Mouse (Mus musculus) retina, postnatal 1 day (tissue): ENCODE data around the gene Rptor.

Experiments used
- DNase-seq: peaks from one replicate; pipeline ENCODE4 v3.0.0-alpha.2; 2012

Rptor gene

DNA sequence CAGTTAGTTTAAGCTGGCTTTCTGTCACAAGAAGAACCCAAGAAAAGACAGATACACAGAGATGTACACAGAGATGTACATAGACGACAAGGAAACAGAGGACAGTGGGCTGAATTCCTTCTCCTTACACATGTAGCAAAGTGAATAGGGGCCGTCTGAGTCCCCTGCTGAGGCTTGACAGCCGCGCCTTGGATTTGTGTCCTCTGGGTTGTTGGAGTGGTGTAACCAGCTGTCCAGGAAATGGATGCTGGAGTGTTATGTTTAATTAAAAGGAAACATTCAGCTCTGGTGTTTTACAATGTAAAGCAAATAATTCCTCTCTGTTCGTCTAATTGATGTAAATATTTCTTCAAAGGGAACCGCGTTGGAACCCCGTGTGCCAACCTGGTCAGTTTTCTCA, 339.1 kb downstream of the Rptor start:
- DNase-seq: no peak

- DNase-seq: no peak
Measured at GRCm38 (mm10) chr11:119942201-119942726, 339.6 kb downstream of the Rptor start.

GRCm38 (mm10) chr11:119942727-119943427, 340.2 kb downstream of the Rptor start, which contains the start of gene Baiap2:
Baiap2 (plus strand) TSS chr11:119942763.
- DNase-seq: peak; percentile 99

- DNase-seq: no peak
Measured at GRCm38 (mm10) chr11:119943428-119943988, 340.8 kb downstream of the Rptor start.

DNA sequence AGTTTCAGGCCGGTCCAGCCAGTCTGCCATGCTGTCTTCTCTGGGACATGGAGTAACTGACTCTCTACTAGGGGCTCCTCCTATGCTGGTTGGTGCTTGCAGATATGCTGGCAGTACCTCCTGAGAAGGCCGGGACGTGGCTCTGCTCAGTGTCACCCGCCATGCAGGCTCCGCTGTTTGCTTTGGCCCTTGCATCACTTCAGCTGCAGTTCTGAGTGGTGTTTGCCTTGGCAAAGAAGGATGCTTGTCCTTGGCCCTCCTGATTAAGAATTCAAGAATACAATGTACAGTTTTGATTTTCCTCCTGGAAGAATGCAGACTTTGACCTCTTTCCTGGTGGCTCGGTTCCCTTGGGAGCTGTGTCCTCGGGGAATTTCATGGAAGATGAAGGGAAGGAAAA, 342.6 kb downstream of the Rptor start:
- DNase-seq: no peak

DNA sequence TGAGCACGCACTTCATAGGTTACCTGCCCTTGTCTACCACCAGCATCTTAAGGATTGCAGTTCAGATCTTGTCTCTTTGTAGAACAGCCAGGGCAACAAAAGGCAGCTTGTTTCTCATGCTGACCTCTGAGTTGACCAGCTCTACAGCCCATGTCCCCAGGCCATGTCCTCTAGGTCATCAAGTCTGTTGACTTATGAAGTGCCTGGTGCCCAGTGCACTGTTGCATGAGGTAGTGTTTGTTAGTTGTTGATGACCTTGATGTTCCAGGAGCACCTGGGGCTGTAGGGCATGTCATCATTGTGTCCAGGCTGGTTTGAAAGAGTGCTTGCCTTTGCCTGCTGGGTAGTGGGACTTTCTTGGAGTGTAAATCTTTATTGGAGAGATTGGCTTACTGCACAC, 344.7 kb downstream of the Rptor start:
- DNase-seq: no peak

DNA sequence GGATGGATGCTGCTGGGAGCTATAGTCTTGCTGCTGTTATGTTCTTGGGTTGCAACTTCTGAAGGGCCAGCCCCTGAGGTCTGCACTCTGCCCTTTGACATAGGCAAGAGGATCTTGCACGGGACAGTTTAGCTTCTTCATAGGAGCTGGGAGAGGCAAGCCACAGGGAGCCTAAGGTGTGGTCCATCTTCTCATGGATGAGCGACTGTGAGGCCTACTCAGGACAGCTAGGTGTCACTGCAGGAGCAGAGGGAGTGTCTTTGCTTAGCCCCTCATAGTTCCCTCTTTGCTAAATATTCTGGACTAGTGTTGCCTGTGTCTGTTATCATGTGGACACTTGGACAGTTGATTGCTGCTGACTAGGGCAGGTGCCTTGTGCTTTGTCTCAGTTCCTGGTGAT, 345.2 kb downstream of the Rptor start:
- DNase-seq: no peak

DNA sequence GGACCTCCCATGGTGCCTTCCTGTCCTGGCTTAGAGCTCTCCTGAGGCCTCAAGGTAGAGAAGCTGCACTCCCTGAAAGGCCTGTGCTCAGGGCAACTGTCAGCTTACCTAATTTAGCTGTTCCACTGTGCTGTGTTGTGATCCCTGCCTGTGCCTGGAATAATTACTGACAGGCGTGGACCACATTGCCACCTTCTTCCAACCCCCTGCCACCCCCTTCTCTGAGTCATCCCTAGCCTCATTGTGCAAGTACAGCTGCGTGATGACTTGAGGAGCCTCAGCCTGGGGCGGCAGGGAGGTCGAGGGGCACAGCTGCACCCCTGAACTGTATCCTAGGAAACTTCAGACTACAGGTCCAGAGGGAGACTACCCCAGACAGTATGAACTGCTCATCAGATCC, 345.6 kb downstream of the Rptor start:
- DNase-seq: no peak

- DNase-seq: no peak
Measured at GRCm38 (mm10) chr11:119948803-119949202, 346.1 kb downstream of the Rptor start.
